ENCODE assay signal across 18 mouse cellular contexts in the genomic region with DNA sequence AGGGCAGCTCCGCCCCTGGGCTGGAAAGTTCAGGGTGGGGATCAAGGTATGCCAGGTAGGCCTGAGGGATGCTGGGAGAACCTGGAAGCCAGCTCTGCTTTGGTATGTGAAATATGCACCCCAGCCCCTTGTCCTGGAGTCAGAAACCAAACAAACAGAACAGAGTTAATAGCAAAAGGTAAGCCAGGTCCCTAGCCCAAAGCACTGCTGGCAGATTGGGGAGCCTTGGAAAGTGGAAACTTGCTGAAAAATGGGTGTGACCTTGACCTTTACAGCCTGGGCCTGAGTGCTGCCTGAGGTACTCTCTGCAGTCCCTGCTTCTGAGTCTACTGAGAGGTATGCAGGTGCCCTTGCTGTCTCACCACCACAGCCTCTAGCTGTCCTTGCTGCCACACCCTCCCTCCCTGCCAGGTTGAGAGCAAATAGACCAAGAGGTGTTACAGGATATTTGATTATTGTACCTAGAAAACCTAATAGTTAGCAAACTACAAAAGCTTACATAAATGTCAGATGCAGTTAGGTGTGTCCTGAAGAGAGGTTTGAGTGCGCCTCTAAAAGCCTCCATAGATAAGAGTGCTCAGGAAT. TPM values are rescaled to one million over a fixed set of nuclear protein-coding genes. Genes with fewer than 3 reads are reported as not detected.
DNase-seq lines count a peak whose midpoint lies in the region; ATAC-seq and TF ChIP-seq lines count a peak whose summit lies in the region.
"Had no signal": no experiment of that assay in that cellular context is flagged by ENCODE, and none has a peak within 500 bp of the region (broad histone marks: within the 10 kb centered on the region; RNA-seq: fewer than 3 reads in every experiment).

No protein-coding gene starts in this region.

- no peaks in the 10 kb centered on the region for H3K9me3 ChIP-seq in intestine, embryonic 14.5 days (ENCODE audit: control insufficient read depth, low read length)
- no peaks in the 10 kb centered on the region for H3K9me3 ChIP-seq in intestine, postnatal 0 days (ENCODE audit: control insufficient read depth)
- no peaks in the 10 kb centered on the region for H3K9me3 ChIP-seq in lung, embryonic 16.5 days (ENCODE audit: control insufficient read depth, low read length)
- H3K9me3 ChIP-seq in stomach, postnatal 0 days (ENCODE audit: control insufficient read depth, low read length): no peaks in the 10 kb centered on the region
- H3K9me3 ChIP-seq: forebrain, embryonic 13.5 days had no signal

- H3K9ac ChIP-seq in intestine, embryonic 14.5 days (ENCODE audit: low read length): no peak overlapping the region
- no peak overlapping the region for H3K9ac ChIP-seq in intestine, postnatal 0 days (ENCODE audit: low read depth, low read length)
- H3K9ac ChIP-seq in lung, embryonic 16.5 days (ENCODE audit: low read length): no peak overlapping the region
- no peak overlapping the region for H3K9ac ChIP-seq in stomach, postnatal 0 days (ENCODE audit: low read length)
- H3K9ac ChIP-seq: forebrain, embryonic 13.5 days had no signal

- H3K4me3 ChIP-seq in intestine, embryonic 14.5 days (ENCODE audit: low read depth, low read length): no peak overlapping the region
- H3K4me3 ChIP-seq in intestine, postnatal 0 days (ENCODE audit: low read depth, low read length): no peak overlapping the region
- no peak overlapping the region for H3K4me3 ChIP-seq in kidney, adult 2 months (ENCODE audit: insufficient read depth, low read depth, low read length)
- H3K4me3 ChIP-seq in lung, embryonic 16.5 days (ENCODE audit: low read length): no peak overlapping the region
- H3K4me3 ChIP-seq in stomach, postnatal 0 days (ENCODE audit: low read depth, low read length): no peak overlapping the region
- H3K4me3 ChIP-seq: forebrain, embryonic 13.5 days had no signal

- no peak for TF ChIP-seq EP300 in stomach, postnatal 0 days (optimal IDR thresholded peaks at IDR 0.05)

- H3K36me3 ChIP-seq in intestine, embryonic 14.5 days (ENCODE audit: control insufficient read depth, insufficient read depth, low read length): no peaks in the 10 kb centered on the region
- H3K36me3 ChIP-seq in intestine, postnatal 0 days (ENCODE audit: control insufficient read depth, insufficient read depth): no peaks in the 10 kb centered on the region
- no peaks in the 10 kb centered on the region for H3K36me3 ChIP-seq in kidney, adult 2 months (ENCODE audit: control insufficient read depth, insufficient read depth, low read length)
- H3K36me3 ChIP-seq in lung, embryonic 16.5 days (ENCODE audit: control insufficient read depth, insufficient read depth, low read length): no peaks in the 10 kb centered on the region
- H3K36me3 ChIP-seq in stomach, postnatal 0 days (ENCODE audit: control insufficient read depth, insufficient read depth, low read length): no peaks in the 10 kb centered on the region

- no peak for DNase-seq in intestine, embryonic 14.5 days (ENCODE audit: low spot score)
- peak; percentile 29 for DNase-seq in kidney, adult 2 months
- DNase-seq in stomach, postnatal 0 days (ENCODE audit: low spot score): peak; percentile 42
- DNase-seq in embryo, embryonic 11 days: no peak
- no peak for DNase-seq in spleen, postnatal 36 days (ENCODE audit: low spot score in 2 of 2)
- no peak for DNase-seq in layer of hippocampus, postnatal 10 days (ENCODE audit: low spot score in 2 of 2)
- DNase-seq: cerebellum, postnatal 36 days; heart, adult 18-20 months had no signal

- no peak overlapping the region for H3K4me2 ChIP-seq in intestine, embryonic 14.5 days (ENCODE audit: low read length)
- no peak overlapping the region for H3K4me2 ChIP-seq in intestine, postnatal 0 days (replicated peaks; ENCODE audit: low read depth)
- no peak overlapping the region for H3K4me2 ChIP-seq in lung, embryonic 16.5 days (ENCODE audit: low read depth, low read length)
- H3K4me2 ChIP-seq in stomach, postnatal 0 days (replicated peaks; ENCODE audit: low read depth): no peak overlapping the region
- H3K4me2 ChIP-seq: forebrain, embryonic 13.5 days; liver, embryonic 11.5 days had no signal

- no peak for TF ChIP-seq CTCF in intestine, postnatal 0 days (IDR thresholded peaks at IDR 0.05; ENCODE audit: low read depth)
- no peak for TF ChIP-seq CTCF in kidney, adult 2 months (conservative IDR thresholded peaks at IDR 0.05; ENCODE audit: insufficient read depth, insufficient read length, low read depth, low read length)
- TF ChIP-seq CTCF in stomach, postnatal 0 days (IDR thresholded peaks at IDR 0.05; ENCODE audit: low read depth): no peak

- ATAC-seq in intestine, embryonic 14.5 days (replicated peaks; ENCODE audit: low FRiP score, low TSS enrichment, low read depth): peak; percentile 66; the same call in 1 of the 2 replicates
- ATAC-seq in intestine, postnatal 0 days: no peak
- peak; percentile 96 for ATAC-seq in lung, embryonic 16.5 days (ENCODE audit: low read depth)
- ATAC-seq in stomach, postnatal 0 days (ENCODE audit: low FRiP score, low TSS enrichment): peak; percentile 83
- ATAC-seq: forebrain, embryonic 13.5 days; inflammation-experienced regulatory T-cells, adult 6 months; midbrain, embryonic 16.5 days had no signal

- no peak overlapping the region for H3K27ac ChIP-seq in intestine, embryonic 14.5 days (ENCODE audit: low read depth)
- no peak overlapping the region for H3K27ac ChIP-seq in intestine, postnatal 0 days (ENCODE audit: low read depth, low read length)
- H3K27ac ChIP-seq in kidney, adult 2 months (ENCODE audit: insufficient read depth, low read depth, low read length): no peak overlapping the region
- H3K27ac ChIP-seq in lung, embryonic 16.5 days (ENCODE audit: low read length): peak overlapping the region; percentile 93
- 0 out of 2 replicates have a peak overlapping the region, but pooled peaks have one; percentile 30 for H3K27ac ChIP-seq in stomach, postnatal 0 days (replicated peaks)
- H3K27ac ChIP-seq: forebrain, embryonic 13.5 days had no signal

- 0 out of 2 replicates have a peak, but pooled peaks cover 3% of the 10 kb centered on the region for H3K4me1 ChIP-seq in intestine, embryonic 14.5 days (replicated peaks; ENCODE audit: control insufficient read depth, insufficient read depth, low read length)
- H3K4me1 ChIP-seq in intestine, postnatal 0 days (replicated peaks; ENCODE audit: control insufficient read depth, insufficient read depth, low read length): no peaks in the 10 kb centered on the region
- no peaks in the 10 kb centered on the region for H3K4me1 ChIP-seq in kidney, adult 2 months (ENCODE audit: control insufficient read depth, insufficient read depth, low read length)
- H3K4me1 ChIP-seq in lung, embryonic 16.5 days (replicated peaks; ENCODE audit: control insufficient read depth, insufficient read depth, low read length): no peaks in the 10 kb centered on the region
- H3K4me1 ChIP-seq in stomach, postnatal 0 days (replicated peaks; ENCODE audit: control insufficient read depth, insufficient read depth): no peaks in the 10 kb centered on the region
- H3K4me1 ChIP-seq: forebrain, embryonic 13.5 days had no signal

- no peak for TF ChIP-seq POLR2A in kidney, adult 2 months (IDR thresholded peaks at IDR 0.05; ENCODE audit: low read depth, low read length)

- no peaks in the 10 kb centered on the region for H3K27me3 ChIP-seq in intestine, embryonic 14.5 days (replicated peaks; ENCODE audit: control insufficient read depth, insufficient read depth, low read length)
- H3K27me3 ChIP-seq in intestine, postnatal 0 days (replicated peaks; ENCODE audit: control insufficient read depth, insufficient read depth, low read length): no peaks in the 10 kb centered on the region
- no peaks in the 10 kb centered on the region for H3K27me3 ChIP-seq in kidney, adult 2 months (replicated peaks; ENCODE audit: control insufficient read depth, insufficient read depth, low read length)
- H3K27me3 ChIP-seq in lung, embryonic 16.5 days (ENCODE audit: control insufficient read depth, insufficient read depth, low read depth, low read length): no peaks in the 10 kb centered on the region
- no peaks in the 10 kb centered on the region for H3K27me3 ChIP-seq in stomach, postnatal 0 days (ENCODE audit: control insufficient read depth, insufficient read depth, low read length)
- H3K27me3 ChIP-seq: forebrain, embryonic 13.5 days had no signal

- WGBS in intestine, embryonic 14.5 days: 63% methylated on average over 2 of the region's 2 CpGs
- 51% methylated on average over 2 of the region's 2 CpGs for WGBS in intestine, postnatal 0 days
- WGBS in kidney, adult 2 months: 83% methylated on average over 2 of the region's 2 CpGs
- 40% methylated on average over 2 of the region's 2 CpGs for WGBS in lung, embryonic 16.5 days
- WGBS in stomach, postnatal 0 days: 46% methylated on average over 2 of the region's 2 CpGs

RNA-seq across cellular contexts. Expression of a gene that starts 7.7 kb away (rescaled TPM):
- polyA plus RNA-seq in intestine, embryonic 14.5 days (2014; fragmentation: Nextera tagmentation; extraction: Ambion mirVana): 0.11 TPM in 1 of 2 replicates, not detected in the other
- not detected in 2 replicates for polyA plus RNA-seq in intestine, postnatal 0 days (2015; fragmentation: Nextera tagmentation; extraction: Ambion mirVana)
- polyA plus RNA-seq in kidney, adult 2 months (2012; rRNA removed): 0.90 and 1.3 TPM in 2 replicates
- 0.10 and 0.38 TPM in 2 replicates for polyA plus RNA-seq in lung, embryonic 16.5 days (2015; fragmentation: Nextera tagmentation; extraction: Ambion mirVana)
- 0.05 TPM in 1 of 2 replicates, not detected in the other for polyA plus RNA-seq in stomach, postnatal 0 days (2015; fragmentation: Nextera tagmentation; extraction: Ambion mirVana)
- not detected for total RNA-seq in layer of hippocampus, postnatal 10 days (2021)
- total RNA-seq: heart, adult 18-20 months; heart, postnatal 25 days; left cerebral cortex, postnatal 14 days; megakaryocyte, adult 5-6 weeks had no signal
- polyA plus RNA-seq: forebrain, embryonic 13.5 days; liver, embryonic 11.5 days; midbrain, embryonic 16.5 days; neural tube, embryonic 11.5 days had no signal

Comparison
In these comparisons a context has a peak if more than half of its experiments do, and no peak if none do; other contexts are left out.
1. DNase-seq: peak in kidney, adult 2 months (single experiment) and stomach, postnatal 0 days (single experiment); none in intestine, embryonic 14.5 days (single experiment), embryo, embryonic 11 days (single experiment), spleen, postnatal 36 days (0 of 2) and layer of hippocampus, postnatal 10 days (0 of 2).
2. H3K27ac ChIP-seq: peak in lung, embryonic 16.5 days (single experiment) and stomach, postnatal 0 days (single experiment); none in intestine, embryonic 14.5 days (single experiment), intestine, postnatal 0 days (single experiment) and kidney, adult 2 months (single experiment).